Mouse (Mus musculus) hindbrain, embryonic 15.5 days (tissue): ENCODE data around the gene Pgm5. TPM values are rescaled to one million over a fixed set of nuclear protein-coding genes. Genes with fewer than 3 reads are reported as not detected.

Experiments
- ATAC-seq: fragments of 200-750 bp; cut with Nextera tagmentation; 2 replicates; pipeline ENCODE4 v1.8.0; 2017; ENCODE audit warnings: low read depth, moderate number of reproducible peaks, moderate TSS enrichment; ENCODE audit not compliant: low FRiP score
- H3K27ac ChIP-seq: fragments of 300-500 bp; sonication (generic); replicated peaks from 2 replicates; pipeline ENCODE4 v1.5.1; 2015; ENCODE audit warnings: mild to moderate bottlenecking, inconsistent platforms
- H3K27me3 ChIP-seq: fragments of 300-500 bp; sonication (generic); 2 replicates; pipeline ENCODE4 v1.6.1; 2015; ENCODE audit warnings: control low read depth, inconsistent platforms
- H3K36me3 ChIP-seq: fragments of 300-500 bp; sonication (generic); 2 replicates; pipeline ENCODE4 v1.6.1; 2015; ENCODE audit warnings: control low read depth, inconsistent platforms
- H3K4me1 ChIP-seq: fragments of 300-500 bp; sonication (generic); replicated peaks from 2 replicates; pipeline ENCODE4 v1.6.1; 2015; ENCODE audit warnings: control low read depth, inconsistent platforms
- H3K4me2 ChIP-seq: fragments of 300-500 bp; sonication (generic); 2 replicates; pipeline ENCODE4 v1.6.1; 2015; ENCODE audit warnings: moderate library complexity, mild to moderate bottlenecking, inconsistent platforms
- H3K4me3 ChIP-seq: fragments of 300-500 bp; sonication (generic); 2 replicates; pipeline ENCODE4 v1.5.1; 2015; ENCODE audit warnings: mild to moderate bottlenecking, inconsistent platforms
- H3K9ac ChIP-seq: fragments of 300-500 bp; sonication (generic); 2 replicates; pipeline ENCODE4 v1.6.1; 2015; ENCODE audit warnings: inconsistent platforms
- H3K9me3 ChIP-seq: fragments of 300-500 bp; sonication (generic); 2 replicates; pipeline ENCODE4 v1.6.1; 2016; ENCODE audit warnings: control low read depth, inconsistent platforms
- WGBS: fragments of 180-500 bp; shearing (Covaris S2); methylation state at CpG from one replicate; pipeline ENCODE4 v1.1.7; 2015; 5-methylcytosine and 5-hydroxymethylcytosine counted together
- polyA plus RNA-seq: library from polyadenylated mRNA; unstranded; fragments of >200 nt; fragmentation: Nextera tagmentation; extraction: Ambion mirVana; gene quantifications from 2 replicates; pipeline ENCODE4 v1.2.1, GENCODE M21; 2015

Pgm5 gene
- polyA plus RNA-seq, 1 experiment from 2014 or later: 1.2 TPM

- WGBS: 96% methylated on average over 4 of the region's 4 CpGs
- ATAC-seq: no peak
- H3K4me3 ChIP-seq: no peak overlapping the region
- no peaks in the 10 kb centered on the region for H3K27me3 ChIP-seq
- H3K4me2 ChIP-seq: no peak overlapping the region
- no peaks in the 10 kb centered on the region for H3K4me1 ChIP-seq
- H3K9me3 ChIP-seq: no peaks in the 10 kb centered on the region
- H3K9ac ChIP-seq: no peak overlapping the region
- no peaks in the 10 kb centered on the region for H3K36me3 ChIP-seq
- H3K27ac ChIP-seq: no peak overlapping the region
Observed at GRCm38 (mm10) chr19:24689531-24689930, 172.1 kb downstream of the Pgm5 start.

GRCm38 (mm10) chr19:24688327-24688726 lies 173.3 kb downstream of the Pgm5 start:
- ATAC-seq: no peak
- Histone ChIP-seq H3K9me3 (no peaks in the 10 kb centered on the region), H3K4me3 (no peak overlapping the region), H3K4me2 (no peak overlapping the region), H3K36me3 (no peaks in the 10 kb centered on the region), H3K9ac (no peak overlapping the region), H3K27me3 (no peaks in the 10 kb centered on the region), H3K4me1 (no peaks in the 10 kb centered on the region), H3K27ac (no peak overlapping the region)
- 82% methylated on average over 6 of the region's 6 CpGs for WGBS

GRCm38 (mm10) chr19:24686411-24686810 lies 175.2 kb downstream of the Pgm5 start:
- no peak for ATAC-seq
- 90% methylated on average over 10 of the region's 10 CpGs for WGBS
- H3K4me3 ChIP-seq: no peak overlapping the region

GRCm38 (mm10) chr19:24683016-24683720 lies 178.5 kb downstream of the Pgm5 start:
- 74% methylated on average over 12 of the region's 12 CpGs for WGBS
- no peaks in the 10 kb centered on the region for H3K4me1 ChIP-seq
- no peaks in the 10 kb centered on the region for H3K9me3 ChIP-seq

More at GRCm38 (mm10) chr19:24686411-24686810, 175.2 kb downstream of the Pgm5 start:
- Histone ChIP-seq H3K27me3 (no peaks in the 10 kb centered on the region), H3K36me3 (no peaks in the 10 kb centered on the region), H3K9me3 (no peaks in the 10 kb centered on the region), H3K27ac (no peak overlapping the region), H3K9ac (no peak overlapping the region), H3K4me1 (no peaks in the 10 kb centered on the region), H3K4me2 (no peak overlapping the region)

GRCm38 (mm10) chr19:24677242-24677984 lies 184.2 kb downstream of the Pgm5 start:
- 79% methylated on average over 8 of the region's 8 CpGs for WGBS
- no peak for ATAC-seq
- H3K27ac ChIP-seq: no peak overlapping the region
- no peaks in the 10 kb centered on the region for H3K9me3 ChIP-seq
- no peak overlapping the region for H3K4me2 ChIP-seq
- no peaks in the 10 kb centered on the region for H3K27me3 ChIP-seq
- H3K4me1 ChIP-seq: no peaks in the 10 kb centered on the region
- no peak overlapping the region for H3K9ac ChIP-seq
- H3K4me3 ChIP-seq: no peak overlapping the region
- no peaks in the 10 kb centered on the region for H3K36me3 ChIP-seq

More at GRCm38 (mm10) chr19:24683016-24683720, 178.5 kb downstream of the Pgm5 start:
- H3K36me3 ChIP-seq: no peaks in the 10 kb centered on the region
- ATAC-seq: no peak
- H3K27me3 ChIP-seq: no peaks in the 10 kb centered on the region
- no peak overlapping the region for H3K9ac ChIP-seq
- no peak overlapping the region for H3K27ac ChIP-seq
- H3K4me3 ChIP-seq: no peak overlapping the region
- no peak overlapping the region for H3K4me2 ChIP-seq

GRCm38 (mm10) chr19:24676429-24676828 lies 185.2 kb downstream of the Pgm5 start:
- ATAC-seq: no peak
- Histone ChIP-seq H3K4me1 (no peaks in the 10 kb centered on the region), H3K4me3 (no peak overlapping the region), H3K4me2 (no peak overlapping the region), H3K9ac (no peak overlapping the region), H3K27ac (no peak overlapping the region), H3K36me3 (no peaks in the 10 kb centered on the region), H3K9me3 (no peaks in the 10 kb centered on the region), H3K27me3 (no peaks in the 10 kb centered on the region)
- 91% methylated on average over 7 of the region's 7 CpGs for WGBS

- no peak within 1 kb of the TSS for H3K4me3 ChIP-seq
- H3K36me3 ChIP-seq: no peaks in the 10 kb centered on the region
- no peaks in the 10 kb centered on the region for H3K27me3 ChIP-seq
- ATAC-seq: no peak
- no peak within 1 kb of the TSS for H3K9ac ChIP-seq
- no peak within 1 kb of the TSS for H3K4me2 ChIP-seq
- H3K27ac ChIP-seq: peak within 1 kb of the TSS; percentile 9; the same call in 1 of the 2 replicates
- no peaks in the 10 kb centered on the region for H3K9me3 ChIP-seq
- no peaks in the 10 kb centered on the region for H3K4me1 ChIP-seq
- WGBS: 73% methylated on average over 4 of the region's 4 CpGs
Observed at GRCm38 (mm10) chr19:24673762-24674161, 187.9 kb downstream of the Pgm5 start, which contains the start of gene Tmem252. Tmem252 (plus strand) TSS chr19:24674008.

- no peaks in the 10 kb centered on the region for H3K27me3 ChIP-seq
- no peaks in the 10 kb centered on the region for H3K9me3 ChIP-seq
- no peak overlapping the region for H3K27ac ChIP-seq
- H3K4me1 ChIP-seq: no peaks in the 10 kb centered on the region
- no peak for ATAC-seq
- 89% methylated on average over 10 of the region's 10 CpGs for WGBS
- no peak overlapping the region for H3K4me3 ChIP-seq
- no peaks in the 10 kb centered on the region for H3K36me3 ChIP-seq
- no peak overlapping the region for H3K9ac ChIP-seq
- no peak overlapping the region for H3K4me2 ChIP-seq
Observed at GRCm38 (mm10) chr19:24673331-24673730, 188.3 kb downstream of the Pgm5 start.

- Histone ChIP-seq H3K27ac (no peak overlapping the region), H3K9me3 (no peaks in the 10 kb centered on the region), H3K4me2 (no peak overlapping the region), H3K9ac (no peak overlapping the region), H3K4me1 (no peaks in the 10 kb centered on the region), H3K4me3 (no peak overlapping the region), H3K27me3 (no peaks in the 10 kb centered on the region), H3K36me3 (no peaks in the 10 kb centered on the region)
- WGBS: 80% methylated on average over 10 of the region's 10 CpGs
- ATAC-seq: peak; percentile 34; the same call in 1 of the 2 replicates
Observed at GRCm38 (mm10) chr19:24672366-24672960, 189.2 kb downstream of the Pgm5 start.

- no peaks in the 10 kb centered on the region for H3K9me3 ChIP-seq
- no peak for ATAC-seq
- no peaks in the 10 kb centered on the region for H3K4me1 ChIP-seq
- no peak overlapping the region for H3K4me2 ChIP-seq
- 76% methylated on average over 3 of the region's 3 CpGs for WGBS
- no peak overlapping the region for H3K4me3 ChIP-seq
- H3K9ac ChIP-seq: no peak overlapping the region
- H3K27ac ChIP-seq: 0 out of 2 replicates have a peak overlapping the region, but pooled peaks have one; percentile 19
- H3K27me3 ChIP-seq: no peaks in the 10 kb centered on the region
- H3K36me3 ChIP-seq: no peaks in the 10 kb centered on the region
Observed at GRCm38 (mm10) chr19:24671571-24671970, 190.1 kb downstream of the Pgm5 start.

GRCm38 (mm10) chr19:24667527-24667926 lies 194.1 kb downstream of the Pgm5 start:
- H3K4me2 ChIP-seq: no peak overlapping the region
- 62% methylated on average over 3 of the region's 3 CpGs for WGBS
- no peak overlapping the region for H3K9ac ChIP-seq
- no peak overlapping the region for H3K4me3 ChIP-seq
- H3K36me3 ChIP-seq: no peaks in the 10 kb centered on the region
- no peaks in the 10 kb centered on the region for H3K27me3 ChIP-seq
- ATAC-seq: no peak
- H3K27ac ChIP-seq: no peak overlapping the region
- no peaks in the 10 kb centered on the region for H3K4me1 ChIP-seq
- no peaks in the 10 kb centered on the region for H3K9me3 ChIP-seq

- Histone ChIP-seq H3K4me1 (no peaks in the 10 kb centered on the region), H3K9me3 (no peaks in the 10 kb centered on the region), H3K4me3 (no peak overlapping the region), H3K27me3 (no peaks in the 10 kb centered on the region), H3K4me2 (no peak overlapping the region), H3K36me3 (no peaks in the 10 kb centered on the region), H3K27ac (no peak overlapping the region), H3K9ac (no peak overlapping the region)
- no peak for ATAC-seq
- WGBS: 79% methylated on average over 11 of the region's 11 CpGs
Observed at GRCm38 (mm10) chr19:24665771-24666170, 195.9 kb downstream of the Pgm5 start.
